Mouse (Mus musculus) testis, postnatal 10 days (tissue): Measurements from ENCODE around the gene Ttc27.
A peak's percentile ranks its signal among the peaks of the same experiment; 100 is the strongest.

Experiments
- DNase-seq: peaks from one replicate; pipeline ENCODE4 v3.0.0; 2021; ENCODE audit warnings: low spot score

Ttc27 gene

GRCm38 (mm10) chr17:74887039-74887438 lies 169.5 kb downstream of the Ttc27 start:
- peak; percentile 22 for DNase-seq

GRCm38 (mm10) chr17:74888836-74889534 lies 171.5 kb downstream of the Ttc27 start:
- DNase-seq, result peak; percentile 25

- DNase-seq, result peak; percentile 37
Observed at GRCm38 (mm10) chr17:74889535-74890117, 172.1 kb downstream of the Ttc27 start.

GRCm38 (mm10) chr17:74902453-74902852 lies 184.9 kb downstream of the Ttc27 start:
- no peak for DNase-seq

GRCm38 (mm10) chr17:74903411-74904331 lies 186.1 kb downstream of the Ttc27 start:
- DNase-seq, result no peak

GRCm38 (mm10) chr17:74904332-74904687 lies 186.8 kb downstream of the Ttc27 start:
- DNase-seq, result no peak

GRCm38 (mm10) chr17:74904956-74905355 lies 187.4 kb downstream of the Ttc27 start:
- DNase-seq, result no peak

GRCm38 (mm10) chr17:74912995-74913394 lies 195.5 kb downstream of the Ttc27 start:
- no peak for DNase-seq
